Mouse (Mus musculus) heart, embryonic 10.5 days (tissue): ENCODE data around the gene Sh3gl2. TPM values are rescaled to one million over a fixed set of nuclear protein-coding genes. Genes with fewer than 3 reads are reported as not detected.

Source experiments
- DNase-seq: peaks from one replicate; pipeline ENCODE4 v3.0.0-alpha.2; 2017; ENCODE audit warnings: low spot score
- H3K27ac ChIP-seq: fragments of 300-500 bp; sonication (generic); 2 replicates; pipeline ENCODE4 v1.5.1; 2016; ENCODE audit warnings: mild to moderate bottlenecking
- H3K27me3 ChIP-seq: fragments of 300-500 bp; sonication (generic); 2 replicates; pipeline ENCODE4 v1.6.1; 2016; ENCODE audit warnings: mild to moderate bottlenecking; ENCODE audit not compliant: poor library complexity, insufficient read depth, severe bottlenecking
- H3K36me3 ChIP-seq: fragments of 300-500 bp; sonication (generic); 2 replicates; pipeline ENCODE4 v1.6.1; 2016; ENCODE audit warnings: mild to moderate bottlenecking, moderate library complexity
- H3K4me1 ChIP-seq: fragments of 300-500 bp; sonication (generic); 2 replicates; pipeline ENCODE4 v1.6.1; 2016; ENCODE audit warnings: mild to moderate bottlenecking
- H3K4me3 ChIP-seq: fragments of 300-500 bp; sonication (generic); 2 replicates; pipeline ENCODE4 v1.5.1; 2016; ENCODE audit warnings: mild to moderate bottlenecking, moderate library complexity
- H3K9me3 ChIP-seq: fragments of 300-500 bp; sonication (generic); 2 replicates; pipeline ENCODE4 v1.6.1; 2016; ENCODE audit warnings: mild to moderate bottlenecking, moderate library complexity
- WGBS: fragments of 180-500 bp; shearing (Covaris S2); methylation state at CpG from one replicate; pipeline ENCODE4 v1.1.7; 2016; 5-methylcytosine and 5-hydroxymethylcytosine counted together
- polyA plus RNA-seq: library from polyadenylated mRNA; unstranded; fragments of >200 nt; fragmentation: Nextera tagmentation; extraction: Ambion mirVana; gene quantifications from 2 replicates; pipeline ENCODE4 v1.2.1, GENCODE M21; 2016

Sh3gl2 gene
- polyA plus RNA-seq, result 0.52 and 0.58 TPM in 2 replicates

DNA sequence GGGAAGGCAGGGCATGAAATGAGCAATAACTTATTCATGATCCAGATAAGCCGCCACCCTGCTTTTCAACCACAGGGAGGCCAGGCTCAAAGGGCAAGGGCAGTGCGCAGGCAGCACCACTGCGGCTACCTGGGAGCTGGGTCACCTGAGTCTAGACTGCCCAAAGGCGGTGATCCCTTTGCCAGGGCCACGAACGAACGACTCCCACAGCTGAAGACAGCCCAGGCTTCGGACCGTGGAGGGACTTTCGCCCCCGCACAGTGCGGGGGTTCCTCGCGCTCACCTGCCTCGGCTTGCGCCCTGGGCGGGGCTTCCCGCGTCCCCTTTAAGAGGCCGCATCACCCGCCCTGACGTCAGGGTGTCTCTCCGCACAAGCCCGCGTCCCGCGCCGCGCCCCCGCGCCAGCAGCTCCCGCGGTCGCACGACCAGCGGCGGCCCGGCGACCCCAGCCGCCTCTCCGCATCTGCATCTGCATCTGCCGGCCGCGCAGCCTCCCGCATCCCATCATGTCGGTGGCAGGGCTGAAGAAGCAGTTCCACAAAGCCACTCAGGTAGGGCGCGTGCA, at the start of gene Sh3gl2:
TSS of gene Sh3gl2 (plus strand) at position 56 of the 565 bp plus-strand sequence.
- Histone ChIP-seq H3K36me3 (no peaks in the 10 kb centered on the region), H3K27ac (peak within 1 kb of the TSS; percentile 64; the same call in 1 of the 2 replicates), H3K4me3 (peak within 1 kb of the TSS; percentile 79), H3K27me3 (peaks cover 62% of the 10 kb centered on the region), H3K4me1 (peaks cover 11% of the 10 kb centered on the region), H3K9me3 (no peaks in the 10 kb centered on the region)
- DNase-seq, result no peak
- under 1% methylated on average over 48 of the region's 48 CpGs for WGBS

DNA sequence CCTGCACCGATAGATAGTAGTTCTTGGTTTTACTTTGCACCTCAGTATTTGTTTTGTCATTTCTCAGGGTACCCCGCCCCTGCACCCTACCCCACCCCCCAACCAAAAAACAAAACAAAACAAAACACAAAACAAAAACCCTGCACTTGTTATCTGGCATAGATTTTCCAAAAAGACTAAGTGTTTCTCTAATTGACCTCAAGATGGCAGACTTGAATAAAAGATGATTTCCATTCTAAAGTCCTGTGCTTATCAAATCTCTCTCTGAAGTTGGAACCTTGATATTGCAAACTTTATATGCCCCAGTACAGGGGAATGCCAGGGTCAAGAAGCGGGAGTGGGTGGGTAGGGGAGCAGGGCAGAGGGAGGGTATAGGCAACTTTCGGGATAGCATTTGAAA, 43.8 kb upstream of the Sh3gl2 start:
- Histone ChIP-seq H3K4me1 (no peaks in the 10 kb centered on the region), H3K9me3 (no peaks in the 10 kb centered on the region), H3K27ac (no peak overlapping the region), H3K36me3 (no peaks in the 10 kb centered on the region), H3K4me3 (no peak overlapping the region), H3K27me3 (no peaks in the 10 kb centered on the region)
- WGBS, result 57% methylated on average over 4 of the region's 4 CpGs
- no peak for DNase-seq

DNA sequence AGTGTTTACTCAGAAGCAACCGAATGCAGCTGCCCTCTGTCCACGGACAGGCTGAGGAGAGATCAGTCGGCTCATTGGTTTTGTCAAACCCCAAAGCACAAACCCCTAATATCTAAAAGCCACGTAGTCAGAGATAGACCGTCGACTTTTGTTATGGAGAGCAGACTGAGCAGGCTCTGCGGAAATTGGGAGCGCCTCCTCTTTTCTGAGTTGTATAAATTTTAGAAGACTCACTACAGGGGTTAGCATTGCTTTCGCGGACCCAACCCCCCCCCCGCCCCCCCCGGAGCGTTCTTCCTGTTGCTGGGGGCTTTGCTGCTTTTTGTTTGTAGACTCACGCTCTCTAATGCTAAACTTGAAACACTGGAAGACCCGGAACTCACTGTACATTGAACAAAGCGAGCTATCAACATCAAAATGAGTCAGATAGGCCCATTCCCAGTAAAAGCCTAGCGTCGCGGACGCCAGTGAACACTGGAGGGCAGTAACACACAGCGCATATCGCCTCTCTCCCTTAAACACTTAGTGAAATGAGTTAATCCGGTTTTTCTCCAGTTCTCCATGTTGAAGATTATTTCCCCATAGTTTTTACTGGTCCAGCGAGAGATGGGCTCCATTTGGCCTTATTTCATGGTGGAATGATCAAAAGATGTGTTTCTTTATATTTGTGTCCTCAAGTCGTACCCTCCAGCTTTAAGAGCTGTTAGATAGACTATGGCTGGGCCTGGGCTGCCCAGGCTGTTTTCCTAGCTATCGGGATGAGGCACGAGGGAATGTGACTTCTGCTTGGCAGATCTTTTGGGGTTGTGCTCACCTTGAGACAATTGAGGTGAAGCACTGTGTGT, 42.2 kb upstream of the Sh3gl2 start:
- 28% methylated on average over 27 of the region's 27 CpGs for WGBS
- no peak overlapping the region for H3K27ac ChIP-seq
- H3K9me3 ChIP-seq, result no peaks in the 10 kb centered on the region
- H3K36me3 ChIP-seq, result no peaks in the 10 kb centered on the region
- no peak for DNase-seq
- no peaks in the 10 kb centered on the region for H3K4me1 ChIP-seq
- H3K27me3 ChIP-seq, result no peaks in the 10 kb centered on the region
- peak overlapping the region; percentile 27 for H3K4me3 ChIP-seq

DNA sequence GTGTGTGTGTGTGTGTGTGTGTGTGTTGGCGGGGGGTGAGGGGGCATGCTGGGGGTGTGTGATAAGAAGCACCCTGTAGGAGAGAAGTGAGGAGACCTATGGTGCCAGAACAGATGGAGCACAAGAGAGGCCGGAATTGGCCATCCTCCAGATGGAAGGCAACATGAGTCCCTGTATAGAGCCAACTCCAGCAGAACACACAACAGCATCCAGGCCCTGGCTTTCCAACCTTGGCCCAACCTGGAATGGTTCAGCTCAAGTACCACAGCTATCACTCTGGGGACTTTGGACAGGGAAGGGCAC, 41.7 kb upstream of the Sh3gl2 start:
- H3K9me3 ChIP-seq, result no peaks in the 10 kb centered on the region
- H3K27ac ChIP-seq, result no peak overlapping the region
- H3K36me3 ChIP-seq, result no peaks in the 10 kb centered on the region
- no peaks in the 10 kb centered on the region for H3K27me3 ChIP-seq
- no peak for DNase-seq
- H3K4me1 ChIP-seq, result no peaks in the 10 kb centered on the region
- WGBS, result 62% methylated on average over 2 of the region's 2 CpGs
- no peak overlapping the region for H3K4me3 ChIP-seq

DNA sequence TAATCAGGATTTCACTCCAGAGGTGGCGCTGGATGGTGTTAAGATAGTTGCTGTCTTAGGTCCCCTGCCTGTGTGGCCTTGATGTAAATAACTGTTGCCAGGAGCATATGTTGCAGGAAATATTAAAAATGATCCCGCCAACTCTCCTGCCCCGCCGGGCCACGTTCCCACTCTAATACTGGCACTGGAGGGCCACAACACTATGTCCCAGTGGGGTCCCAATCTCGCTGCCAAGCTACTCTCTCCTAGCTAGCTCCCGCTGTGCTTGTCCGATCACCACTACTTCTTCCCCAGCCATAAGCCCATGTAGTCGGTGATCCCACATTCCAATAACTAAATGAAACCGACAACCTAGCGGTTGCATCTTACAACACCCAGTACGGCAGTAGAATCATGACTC, 36.9 kb upstream of the Sh3gl2 start:
- Histone ChIP-seq H3K36me3 (no peaks in the 10 kb centered on the region), H3K9me3 (no peaks in the 10 kb centered on the region), H3K4me1 (no peaks in the 10 kb centered on the region), H3K4me3 (no peak overlapping the region), H3K27ac (no peak overlapping the region), H3K27me3 (no peaks in the 10 kb centered on the region)
- DNase-seq, result no peak
- 85% methylated on average over 12 of the region's 12 CpGs for WGBS

DNA sequence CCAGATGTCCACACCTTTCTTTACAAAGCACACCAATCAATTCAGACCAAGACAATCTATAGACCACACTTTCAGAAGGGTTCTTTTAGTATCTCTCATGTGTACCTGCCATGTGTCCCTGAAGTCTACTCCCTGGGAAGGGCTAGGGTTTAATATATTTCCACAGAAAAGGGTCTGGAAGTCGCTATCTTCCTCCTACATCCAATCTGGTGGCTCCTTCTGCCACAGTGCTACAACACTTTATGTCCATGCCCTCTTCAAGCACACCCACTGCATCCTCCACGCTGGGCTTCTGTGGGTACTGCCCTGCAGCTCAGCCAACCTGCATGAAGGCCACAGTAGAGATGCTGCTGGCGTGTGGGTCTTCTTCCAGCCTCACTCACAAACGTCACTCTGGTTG, 29.5 kb upstream of the Sh3gl2 start:
- Histone ChIP-seq H3K4me3 (no peak overlapping the region), H3K4me1 (no peaks in the 10 kb centered on the region), H3K36me3 (no peaks in the 10 kb centered on the region), H3K9me3 (no peaks in the 10 kb centered on the region), H3K27ac (no peak overlapping the region), H3K27me3 (no peaks in the 10 kb centered on the region)
- WGBS, result 77% methylated on average over 4 of the region's 4 CpGs
- no peak for DNase-seq

DNA sequence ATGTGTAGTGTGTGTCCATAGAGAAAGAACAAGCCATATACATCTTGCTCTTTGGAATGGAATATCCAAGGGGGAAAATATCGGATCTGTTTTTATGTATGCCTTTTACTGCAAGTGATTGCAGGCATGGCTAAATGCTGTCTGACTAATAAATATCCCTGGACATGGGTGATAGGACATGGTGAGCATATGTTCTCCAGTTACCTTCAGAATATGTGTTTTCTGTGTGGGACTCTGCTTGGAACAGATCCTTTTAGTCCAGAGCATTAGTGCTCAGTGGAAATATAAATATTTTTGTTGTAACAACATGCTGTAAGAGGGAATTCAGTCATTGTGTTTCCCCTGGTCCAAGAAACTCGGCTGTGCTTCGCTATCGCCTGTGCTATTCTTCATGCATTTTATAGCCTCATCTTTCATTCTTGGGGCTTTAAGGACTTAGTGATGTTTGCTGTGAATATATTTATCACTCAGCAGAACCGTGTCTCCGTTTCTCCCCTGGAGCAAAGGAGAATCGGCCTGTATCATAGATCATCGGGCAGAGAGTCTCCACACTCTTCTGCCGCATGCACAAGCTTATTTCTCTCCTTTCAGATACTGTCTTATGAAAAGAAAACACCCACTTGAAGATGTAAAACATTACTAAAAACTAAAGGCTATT, 26.4 kb upstream of the Sh3gl2 start:
- WGBS, result 87% methylated on average over 9 of the region's 9 CpGs
- H3K27me3 ChIP-seq, result no peaks in the 10 kb centered on the region
- H3K9me3 ChIP-seq, result no peaks in the 10 kb centered on the region
- H3K36me3 ChIP-seq, result no peaks in the 10 kb centered on the region
- no peak overlapping the region for H3K4me3 ChIP-seq
- DNase-seq, result no peak
- no peaks in the 10 kb centered on the region for H3K4me1 ChIP-seq
- no peak overlapping the region for H3K27ac ChIP-seq

DNA sequence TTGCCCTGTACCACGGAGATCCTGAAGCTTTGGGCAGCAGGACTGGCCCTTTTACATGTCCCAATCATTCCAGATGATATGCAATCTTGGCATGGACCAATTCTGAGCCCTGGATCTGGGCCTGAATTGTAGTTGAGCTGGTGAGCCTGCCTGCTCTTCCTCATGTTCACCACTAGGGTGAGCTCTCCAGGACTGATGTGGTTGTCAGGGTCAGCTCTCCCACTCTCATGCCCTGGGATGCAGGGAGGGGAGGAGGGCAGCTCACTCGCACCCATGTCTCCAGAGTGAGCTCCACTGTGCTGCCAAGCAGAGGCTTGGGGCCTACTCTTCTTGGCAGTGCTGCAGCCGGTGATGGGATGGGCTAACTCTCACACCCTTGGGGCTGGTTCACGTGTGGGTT, 18.9 kb upstream of the Sh3gl2 start:
- H3K36me3 ChIP-seq, result no peaks in the 10 kb centered on the region
- H3K4me1 ChIP-seq, result no peaks in the 10 kb centered on the region
- no peak for DNase-seq
- H3K4me3 ChIP-seq, result no peak overlapping the region
- no peak overlapping the region for H3K27ac ChIP-seq
- no peaks in the 10 kb centered on the region for H3K9me3 ChIP-seq
- 45% methylated on average over 4 of the region's 4 CpGs for WGBS
- no peaks in the 10 kb centered on the region for H3K27me3 ChIP-seq

DNA sequence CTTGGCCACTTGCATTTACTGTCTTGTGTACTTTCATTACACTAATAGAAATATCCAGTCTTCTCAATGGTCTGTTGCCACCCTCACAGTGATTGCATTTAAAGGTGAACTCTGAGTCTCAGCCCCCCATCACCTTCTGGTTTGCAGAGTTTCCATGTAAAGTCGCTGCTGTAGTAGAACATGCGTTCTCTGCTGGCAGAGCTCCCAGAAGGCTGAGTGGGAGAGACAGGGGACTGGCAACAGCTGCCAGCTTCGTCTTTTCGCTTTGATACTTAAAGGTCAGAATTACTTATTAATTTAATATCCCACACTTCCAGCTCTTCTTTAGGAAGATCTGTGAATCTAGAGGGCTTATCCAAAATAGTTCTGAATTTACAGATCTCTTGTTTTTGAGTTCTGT, 8.7 kb upstream of the Sh3gl2 start:
- 75% methylated on average over 4 of the region's 4 CpGs for WGBS
- H3K4me3 ChIP-seq, result no peak overlapping the region
- no peak for DNase-seq
- H3K4me1 ChIP-seq, result no peaks in the 10 kb centered on the region
- no peaks in the 10 kb centered on the region for H3K9me3 ChIP-seq
- H3K27me3 ChIP-seq, result no peaks in the 10 kb centered on the region
- no peaks in the 10 kb centered on the region for H3K36me3 ChIP-seq
- no peak overlapping the region for H3K27ac ChIP-seq

DNA sequence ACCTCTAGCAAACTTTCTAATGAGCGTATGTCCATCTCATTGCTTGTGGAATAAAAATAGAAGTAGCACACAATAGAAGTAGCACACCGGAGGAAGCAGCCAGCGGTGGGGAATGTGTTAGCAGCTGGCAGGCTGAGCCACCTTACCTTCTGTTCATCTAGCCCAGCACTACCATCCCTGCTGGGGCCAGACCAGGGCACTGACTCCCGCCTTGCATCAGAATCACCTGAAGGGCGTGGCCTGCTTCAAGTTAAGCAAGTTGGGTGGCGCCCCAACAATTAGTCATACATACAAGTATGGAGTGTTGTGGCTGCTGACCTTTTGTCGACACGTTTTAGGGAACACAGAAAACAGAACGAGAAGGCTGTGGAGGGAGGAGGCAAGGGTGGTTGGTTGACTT, 6.5 kb upstream of the Sh3gl2 start:
- WGBS, result 80% methylated on average over 9 of the region's 9 CpGs
- peaks cover 13% of the 10 kb centered on the region for H3K27me3 ChIP-seq
- DNase-seq, result no peak

DNA sequence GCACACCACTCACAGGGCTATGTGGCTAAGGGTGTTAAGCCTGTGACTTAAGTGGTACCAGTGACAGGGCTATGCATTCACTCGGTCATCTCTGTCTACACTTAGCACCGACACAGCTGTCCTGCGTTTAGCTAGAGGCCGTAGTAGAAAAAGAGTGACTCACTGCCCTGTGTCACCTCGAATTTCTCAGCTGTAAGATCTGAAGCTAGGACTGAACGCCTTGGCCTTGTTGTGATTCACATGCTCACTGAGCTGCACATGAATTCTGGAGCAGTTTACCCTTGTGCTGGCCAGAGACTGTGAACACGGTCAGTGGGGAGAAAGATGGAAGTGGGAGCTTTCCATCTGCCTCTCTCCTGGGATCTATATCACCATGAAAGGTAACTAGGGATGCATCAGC, 2.3 kb upstream of the Sh3gl2 start:
- 66% methylated on average over 7 of the region's 7 CpGs for WGBS
- H3K27ac ChIP-seq, result no peak overlapping the region
- H3K4me3 ChIP-seq, result no peak overlapping the region
- peaks cover 11% of the 10 kb centered on the region for H3K4me1 ChIP-seq
- no peaks in the 10 kb centered on the region for H3K9me3 ChIP-seq
- H3K36me3 ChIP-seq, result no peaks in the 10 kb centered on the region
- H3K27me3 ChIP-seq, result peaks cover 51% of the 10 kb centered on the region
- DNase-seq, result no peak

More for the DNA sequence above, 6.5 kb upstream of the Sh3gl2 start:
- Histone ChIP-seq H3K4me3 (no peak overlapping the region), H3K36me3 (no peaks in the 10 kb centered on the region), H3K9me3 (no peaks in the 10 kb centered on the region), H3K4me1 (no peaks in the 10 kb centered on the region), H3K27ac (no peak overlapping the region)

DNA sequence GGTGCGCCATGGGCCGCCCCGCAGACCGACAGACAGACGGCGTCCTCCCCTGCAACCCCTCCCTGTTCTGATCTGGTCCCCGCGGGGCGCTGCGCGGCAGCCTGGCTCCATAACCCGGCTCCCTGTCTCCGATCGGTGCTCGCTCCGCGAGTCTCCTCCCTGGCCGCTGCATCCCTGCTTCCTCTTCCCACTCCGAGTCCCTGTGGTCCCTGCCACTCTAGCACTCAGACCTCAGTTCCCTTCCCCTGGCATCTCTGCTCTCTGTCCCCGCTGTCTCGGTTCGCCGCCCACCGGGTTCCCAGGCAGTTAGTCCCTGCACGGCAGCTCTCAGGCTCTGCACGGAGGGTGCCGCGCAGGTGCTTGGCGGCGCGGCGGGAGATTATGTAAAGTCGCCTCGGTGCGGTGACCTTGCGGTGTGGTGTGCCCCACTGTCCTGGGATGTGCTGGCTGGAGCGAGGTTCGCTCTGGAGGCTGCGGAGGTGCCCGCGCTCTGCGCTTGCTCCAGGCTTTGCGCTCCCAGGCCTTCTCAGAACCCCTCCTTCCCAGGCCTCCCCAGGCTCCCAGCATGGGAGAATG, 798 bp downstream of the Sh3gl2 start:
- DNase-seq, result no peak
- Histone ChIP-seq H3K27ac (peak overlapping the region; percentile 64; the same call in 1 of the 2 replicates), H3K36me3 (no peaks in the 10 kb centered on the region), H3K27me3 (peaks cover 62% of the 10 kb centered on the region), H3K9me3 (no peaks in the 10 kb centered on the region), H3K4me1 (peaks cover 11% of the 10 kb centered on the region), H3K4me3 (peak overlapping the region; percentile 79)
- WGBS, result under 1% methylated on average over 43 of the region's 43 CpGs
